ENCODE assay signal across 8 mouse cellular contexts in the genomic region with DNA sequence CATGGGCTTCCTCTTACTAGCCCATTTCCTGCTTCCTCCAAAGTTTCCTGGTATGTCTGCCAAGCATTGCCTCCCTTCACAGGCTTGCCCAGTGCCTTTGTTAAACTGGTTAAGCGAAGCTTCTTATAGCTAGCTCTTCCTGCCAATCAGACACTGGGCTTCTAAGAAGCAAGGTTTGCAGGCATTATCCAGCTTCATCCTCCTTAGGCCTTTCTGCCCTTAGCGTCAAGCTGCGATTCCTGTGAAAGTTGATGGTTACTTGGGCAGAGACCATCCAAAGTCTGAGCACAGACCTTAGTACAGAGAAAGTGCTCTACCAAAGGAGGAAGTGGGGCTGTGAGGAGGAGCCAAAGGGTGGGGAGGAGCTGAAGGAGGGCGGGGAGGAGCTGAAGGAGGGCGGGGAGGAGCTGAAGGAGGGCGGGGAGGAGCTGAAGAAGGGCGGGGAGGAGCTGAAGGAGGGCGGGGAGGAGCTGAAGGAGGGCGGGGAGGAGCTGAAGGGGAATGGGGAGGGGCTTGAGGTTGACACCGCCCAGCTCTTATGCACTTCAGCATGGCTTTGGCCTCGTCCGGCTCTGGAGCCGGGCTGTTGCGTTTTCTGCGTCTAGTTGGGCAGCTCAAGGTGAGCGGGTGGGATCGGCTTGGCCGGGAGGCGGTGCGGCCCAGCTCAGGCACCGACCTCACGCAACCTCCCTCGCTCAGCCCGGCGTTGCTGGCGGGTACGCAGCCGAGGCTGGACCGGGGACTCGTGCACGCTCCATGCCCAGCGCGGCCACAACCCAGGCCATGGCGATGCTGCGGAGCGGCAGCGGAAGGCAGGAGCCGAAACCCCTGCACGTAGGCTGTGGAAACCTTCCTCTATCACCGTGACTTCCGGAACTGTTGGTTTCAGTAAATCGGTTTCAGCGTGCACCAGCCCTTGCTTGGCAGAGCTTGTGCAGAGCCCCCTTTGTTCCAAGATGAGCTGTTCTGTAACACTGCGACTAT. TPM values are rescaled to one million over a fixed set of nuclear protein-coding genes. Genes with fewer than 3 reads are reported as not detected.
DNase-seq lines count a peak whose midpoint lies in the region; ATAC-seq and TF ChIP-seq lines count a peak whose summit lies in the region.

TSS of gene Hddc2 (plus strand) at position 519 of the 984 bp plus-strand sequence.

- H3K4me1 ChIP-seq in cerebellum, adult 2 months (ENCODE audit: control insufficient read depth, insufficient read depth, low read length), result no peaks in the 10 kb centered on the region

- peak; percentile 52; the same call in 1 of the 2 replicates for TF ChIP-seq POLR2A in cerebellum, adult 2 months (IDR thresholded peaks at IDR 0.05; ENCODE audit: borderline replicate concordance, insufficient read depth, low read length)

- H3K27ac ChIP-seq in cerebellum, adult 2 months (ENCODE audit: insufficient read depth, low read length), result no peak within 1 kb of the TSS

- ATAC-seq in hematopoietic stem cell, adult 5-6 weeks (replicated peaks in 1 of 2; ENCODE audit: insufficient read depth in 1 of 2, low FRiP score in 2 of 2, low TSS enrichment in 1 of 2, low read depth in 1 of 2, poor library complexity in 2 of 2, severe bottlenecking in 2 of 2), result peak; percentile 84 to 91

- TF ChIP-seq CTCF in cerebellum, adult 2 months (IDR thresholded peaks at IDR 0.05; ENCODE audit: borderline replicate concordance, insufficient read depth, low read depth, low read length), result no peak

- DNase-seq in MEL-GATA-1-ER (ENCODE audit: extremely low read depth, low read depth), result peak; percentile 67
- peak; percentile 71 to 73 for DNase-seq in cerebellum, adult 2 months
- DNase-seq in forelimb bud, embryonic 11.5 days (ENCODE audit: low read depth, low spot score), result peak; percentile 90
- peak; percentile 60 to 73 for DNase-seq in layer of hippocampus, postnatal 10 days (ENCODE audit: low spot score in 2 of 2)
- peak; percentile 83 for DNase-seq in lung, postnatal 10 days
- DNase-seq in ovary, postnatal 36 days (ENCODE audit: low spot score), result peak; percentile 80
- DNase-seq in thymus, postnatal 25 days, result peak; percentile 78

- peak within 1 kb of the TSS; percentile 65 for H3K4me3 ChIP-seq in cerebellum, adult 2 months (replicated peaks; ENCODE audit: insufficient read depth, low read depth, low read length)

- no peaks in the 10 kb centered on the region for H3K27me3 ChIP-seq in cerebellum, adult 2 months (ENCODE audit: control insufficient read depth, insufficient read depth, low read length)

- WGBS in cerebellum, adult 2 months, result 4% methylated on average over 44 of the region's 44 CpGs

RNA-seq across cellular contexts. Expression of gene Hddc2, which starts in this region (rescaled TPM):
- 18.3 and 19.5 TPM in 2 replicates for polyA plus RNA-seq in cerebellum, adult 2 months (2012; rRNA removed)
- total RNA-seq in hematopoietic stem cell, adult 5-6 weeks (2017), result 65.8 and 105 TPM in 2 replicates
- 10 to 100 TPM; 33.1 to 36.2 TPM for total RNA-seq in layer of hippocampus, postnatal 10 days (2021)
